Mouse (Mus musculus) heart, adult 18-20 months (tissue): ENCODE data around the gene Slc25a4. TPM values are rescaled to one million over a fixed set of nuclear protein-coding genes. Genes with fewer than 3 reads are reported as not detected.
"Not testable (repeated sequence)": the region's sequence is repeated elsewhere in the genome, so short reads cannot be mapped to it uniquely, and the experiment has no call there.

ENCODE experiments used
- DNase-seq, 2 experiments: peaks; one replicate each; pipeline ENCODE4 v3.0.0; 2021 to 2022; ENCODE audit warnings: mixed read lengths in 1 of 2
- long read RNA-seq, 2 experiments: library from polyadenylated mRNA; stranded (forward); transcript quantifications; one replicate each; pipeline ENCODE4 v2.0.0; 2021
- total RNA-seq, 2 experiments: library from RNA; stranded (reverse); gene quantifications; 2 replicates each; pipeline ENCODE4 v1.2.3; 2021

The Slc25a4 gene
- total RNA-seq: 1,000 to 10,000 TPM; 4,817 to 5,383 TPM
- long read RNA-seq, experiment 1, transcript Slc25a4-201 (4 exons, 1,925 nt): major isoform, 13,570 of 23,511 reads
- long read RNA-seq, experiment 1, partial matches to known transcripts: 9,913 of 23,511 reads
- long read RNA-seq, experiment 1, other reads (novel, unspliced or antisense): 26 of 23,511 reads
- long read RNA-seq, experiment 2, transcript Slc25a4-201 (4 exons, 1,925 nt): major isoform, 9,016 of 19,715 reads
- long read RNA-seq, experiment 2, partial matches to known transcripts: 10,676 of 19,715 reads
- long read RNA-seq, experiment 2, other reads (novel, unspliced or antisense): 22 of 19,715 reads

DNA sequence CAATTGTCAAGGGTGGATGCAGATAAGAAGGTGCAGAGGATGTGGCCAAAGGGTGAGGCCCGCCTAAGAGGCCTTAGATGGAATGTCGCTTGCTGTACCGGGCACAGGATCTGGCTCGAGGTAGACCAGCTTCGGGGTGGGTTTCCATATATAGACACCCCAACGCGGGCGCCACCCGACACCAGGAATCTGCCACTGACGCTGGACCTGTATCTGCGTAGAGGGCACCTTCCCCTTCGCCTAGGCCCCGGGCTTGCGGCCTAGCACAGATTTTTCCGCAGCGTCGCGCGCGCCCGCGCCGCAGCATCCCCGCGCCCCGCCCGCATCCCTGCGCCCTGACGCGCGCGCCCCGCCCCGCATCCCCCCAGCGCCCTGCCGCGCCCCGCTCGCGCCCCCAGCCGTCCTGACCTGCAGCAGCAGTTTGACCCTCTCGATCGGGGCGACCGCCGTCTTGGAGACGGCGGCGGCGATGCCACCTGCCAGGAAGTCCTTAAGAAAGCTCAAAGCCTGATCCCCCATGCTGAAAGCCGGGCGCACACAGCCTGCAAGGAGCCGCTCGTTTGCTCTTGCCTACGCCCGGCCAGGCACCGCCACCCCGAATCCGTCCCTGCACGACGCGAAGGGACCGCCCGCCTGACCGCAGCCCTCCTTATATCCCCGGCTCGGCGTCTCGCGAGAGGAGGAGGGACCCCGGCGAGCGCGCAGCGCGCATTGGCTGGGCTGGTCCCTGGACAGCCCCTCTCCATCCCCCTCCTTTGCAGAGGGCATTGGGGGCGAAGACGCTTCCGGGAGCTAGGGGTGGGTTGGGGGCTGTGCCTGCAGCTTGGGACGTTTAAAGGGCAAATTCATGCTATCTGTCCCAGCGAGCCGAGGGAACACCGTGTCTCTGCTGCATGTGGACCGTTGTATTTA, at the start of gene Slc25a4:
TSS of gene Slc25a4 (minus strand) at position 881 of the 912 bp plus-strand sequence.
- DNase-seq: peak; percentile 98

DNA sequence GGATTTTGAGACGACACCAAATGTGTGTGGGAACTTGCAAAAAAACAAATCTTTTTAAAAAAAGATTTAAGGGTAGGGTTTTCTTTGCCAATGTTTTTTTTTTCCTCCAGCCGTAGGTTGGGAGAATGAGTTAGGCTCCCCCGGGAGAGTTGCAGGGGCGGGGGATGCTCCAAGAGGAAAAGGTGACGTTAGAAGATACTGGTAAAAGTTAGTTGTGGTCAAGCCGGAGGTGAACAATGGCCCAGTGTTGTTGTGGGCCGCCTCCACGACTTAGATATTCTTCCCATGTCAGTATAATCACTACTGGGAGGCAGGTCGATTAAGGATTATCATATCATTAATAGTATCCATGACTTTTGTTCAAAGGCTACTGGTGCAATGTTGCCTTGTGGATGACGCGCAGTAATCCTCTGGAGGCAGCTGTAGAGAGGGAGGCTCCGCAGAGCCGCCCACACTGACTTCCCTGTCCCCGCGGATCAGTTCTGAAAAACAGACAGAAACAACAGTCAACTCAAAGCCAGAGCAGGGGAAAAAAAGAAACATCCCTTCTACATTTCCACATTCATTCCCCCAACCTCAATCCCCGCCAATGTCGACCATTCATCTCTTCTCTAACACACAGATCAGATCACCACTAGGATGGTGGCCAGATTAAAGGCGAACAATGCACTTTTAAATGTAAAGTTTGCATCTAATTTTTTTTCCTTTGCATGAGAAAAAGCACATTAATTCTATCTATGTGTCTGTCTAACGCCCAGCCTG, 47.0 kb upstream of the Slc25a4 start:
- DNase-seq: no peak

DNA sequence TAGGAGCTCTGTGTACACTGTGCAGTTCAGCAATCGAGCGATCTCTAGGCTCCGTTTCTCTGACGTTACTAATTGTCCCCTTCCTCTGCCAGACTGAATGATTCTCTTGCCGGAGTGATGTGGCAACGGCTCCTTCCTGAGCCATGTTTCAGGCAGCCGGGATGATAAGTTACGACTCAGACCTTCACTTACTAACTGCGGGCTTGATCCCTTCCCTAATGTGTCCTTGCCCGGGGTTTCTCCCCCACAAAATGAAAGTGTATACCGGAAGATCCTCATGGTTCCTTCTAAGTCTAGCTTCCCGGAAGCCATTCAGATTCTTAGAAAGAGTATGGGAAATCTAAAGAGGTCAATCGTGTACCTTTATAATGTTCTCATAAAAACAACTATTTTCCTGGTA, 41.4 kb upstream of the Slc25a4 start:
- DNase-seq: no peak

DNA sequence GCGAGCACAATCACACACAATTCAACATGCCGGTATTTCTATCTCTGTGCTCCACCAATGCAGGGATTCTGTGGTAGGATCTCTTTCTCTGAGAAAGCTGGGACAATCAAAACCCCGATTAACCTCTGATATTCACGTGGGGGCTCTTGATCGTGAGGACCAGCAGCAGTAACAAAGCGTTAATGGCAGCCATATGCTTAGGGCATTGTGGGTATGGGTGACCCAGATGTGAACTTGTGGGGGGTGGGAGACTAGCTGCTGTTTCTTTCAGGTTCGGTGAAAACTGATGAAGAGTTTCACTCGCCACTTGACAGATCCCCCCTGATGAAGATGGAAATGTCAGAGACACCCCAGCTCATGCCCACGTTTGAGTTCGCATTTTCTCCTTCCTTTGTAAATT, 40.5 kb upstream of the Slc25a4 start:
- DNase-seq: no peak

DNA sequence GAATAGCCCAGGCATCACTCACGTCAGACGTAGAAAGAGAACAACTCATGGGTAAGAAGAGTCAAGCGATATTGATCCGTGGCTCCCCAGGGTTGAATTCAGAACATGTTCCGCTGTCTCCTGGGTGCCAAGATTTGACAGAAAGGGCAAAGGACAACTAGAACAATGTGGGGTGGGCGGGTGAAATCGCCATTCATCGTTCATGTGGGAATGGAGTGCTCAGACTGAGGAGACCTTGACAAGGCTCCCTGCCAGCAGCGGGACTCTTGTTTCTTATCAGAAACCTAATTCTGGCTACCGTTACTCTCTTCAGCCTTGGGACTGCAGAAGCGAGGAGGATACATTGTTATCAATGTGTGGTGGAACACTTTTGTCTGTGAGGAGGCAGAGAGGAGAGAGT, 35.3 kb upstream of the Slc25a4 start:
- peak in 1 of 2 experiments; percentile 17 for DNase-seq

DNA sequence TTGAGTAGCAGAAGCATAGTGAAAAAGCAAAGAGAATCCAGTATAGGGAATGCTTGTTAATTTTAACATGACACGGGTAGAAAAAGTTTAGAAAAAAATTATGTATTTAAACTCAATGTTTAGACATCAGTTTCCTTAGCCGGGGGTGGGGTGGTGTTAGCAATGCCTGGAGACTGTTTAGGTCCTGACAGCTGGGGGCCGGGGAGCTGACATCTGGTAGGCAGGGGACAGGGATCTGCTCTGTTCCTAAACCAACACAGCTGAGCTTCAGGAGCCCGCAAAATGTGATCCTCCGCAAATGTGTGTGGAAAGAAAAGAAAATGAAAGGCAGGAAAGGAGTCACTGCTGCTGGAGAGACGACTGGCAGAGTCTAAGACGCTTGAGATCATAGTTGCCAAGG, 31.9 kb upstream of the Slc25a4 start:
- no peak for DNase-seq

DNA sequence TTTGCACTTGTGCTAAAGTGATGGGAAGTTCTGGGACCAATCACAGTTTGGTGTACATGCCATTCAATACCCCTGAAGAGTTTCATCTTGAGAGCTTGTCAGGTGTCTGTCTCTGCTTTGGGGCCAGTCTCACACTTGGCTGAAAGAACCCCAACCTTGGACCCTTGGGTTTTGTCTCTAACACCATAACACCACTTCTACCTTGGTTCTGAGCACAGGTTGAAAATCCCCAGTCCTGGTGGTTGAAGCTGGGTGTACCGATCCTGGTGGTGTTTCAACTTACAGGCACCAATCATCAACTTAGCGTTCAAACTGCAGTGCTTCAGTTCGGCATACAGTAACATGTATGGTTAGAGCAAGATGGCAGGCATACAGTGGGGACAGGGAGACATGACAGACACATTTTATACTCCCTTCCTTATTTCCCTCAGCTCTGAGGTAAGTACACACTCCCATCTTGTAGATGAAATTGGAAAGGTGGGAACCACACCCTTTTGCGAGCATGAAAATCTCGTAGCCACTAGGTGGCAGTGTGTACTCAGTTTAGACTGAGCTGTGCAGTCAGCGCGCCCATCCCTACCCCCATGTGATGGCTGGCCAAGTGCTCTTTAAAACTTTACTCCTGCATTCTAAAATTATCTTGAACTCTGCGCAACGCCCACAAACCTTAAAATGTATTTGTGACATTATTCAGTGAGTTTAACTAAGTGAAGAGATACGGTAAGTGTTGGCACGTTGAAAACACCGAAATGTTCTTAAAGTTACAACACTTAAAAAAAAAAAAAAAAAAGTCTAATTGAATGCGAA, 30.7 kb upstream of the Slc25a4 start:
- peak; percentile 74 to 89 for DNase-seq

DNA sequence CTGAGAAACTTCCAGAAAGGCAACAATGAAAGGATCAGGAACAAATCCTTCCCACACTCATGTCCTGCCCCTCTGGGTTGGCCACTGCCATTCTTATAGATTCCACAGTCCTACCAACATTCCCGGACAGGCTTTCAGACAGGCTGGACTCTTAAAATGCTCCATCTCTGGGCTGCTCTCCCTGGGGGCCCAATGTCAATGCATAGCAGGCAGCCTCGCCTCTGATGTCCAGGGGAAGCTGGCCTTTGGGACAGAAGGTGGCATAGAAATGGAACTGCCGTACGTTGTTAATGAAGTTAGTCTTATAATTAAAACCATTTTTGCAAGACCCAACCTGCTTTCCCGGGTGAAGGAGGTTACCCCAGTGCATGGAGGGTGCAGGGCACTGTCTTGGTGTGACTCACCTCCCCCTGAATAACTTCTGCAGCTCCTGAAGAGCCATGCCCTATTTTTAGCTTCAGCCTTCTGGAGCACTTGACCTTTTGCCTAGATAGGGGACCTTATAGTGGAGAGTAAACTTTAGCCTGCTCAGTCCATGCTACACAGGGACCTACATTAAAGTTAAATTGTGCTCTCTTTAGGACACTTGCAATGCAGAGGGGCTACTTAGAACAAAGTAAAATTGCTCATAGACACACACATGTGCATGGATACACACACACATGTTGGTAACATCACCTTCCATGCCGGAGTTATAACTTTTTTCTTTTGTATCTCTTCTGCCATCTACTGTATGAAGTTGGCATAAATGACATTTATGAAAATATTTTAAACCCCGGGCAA, 25.5 kb upstream of the Slc25a4 start:
- peak; percentile 42 to 62 for DNase-seq

DNA sequence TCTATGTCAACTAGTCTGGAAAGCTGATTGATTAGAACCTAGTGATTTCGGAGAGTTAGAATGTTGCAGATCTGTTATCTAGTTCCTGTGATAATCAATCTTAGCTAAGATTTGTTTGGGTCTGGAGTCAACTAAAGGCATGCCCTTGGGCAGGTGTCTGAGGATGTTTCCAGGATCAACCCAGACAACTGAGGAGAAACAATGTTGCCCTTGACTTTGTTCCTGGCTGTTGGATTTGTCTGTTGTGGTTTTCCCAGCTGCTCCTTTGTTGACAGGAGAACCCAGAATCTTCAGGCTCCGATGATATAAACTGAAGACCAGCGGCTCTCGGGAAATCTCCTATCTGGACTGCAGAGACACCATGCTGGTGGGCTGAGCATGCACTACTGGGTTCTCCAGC, 23.7 kb upstream of the Slc25a4 start:
- DNase-seq: no peak

DNA sequence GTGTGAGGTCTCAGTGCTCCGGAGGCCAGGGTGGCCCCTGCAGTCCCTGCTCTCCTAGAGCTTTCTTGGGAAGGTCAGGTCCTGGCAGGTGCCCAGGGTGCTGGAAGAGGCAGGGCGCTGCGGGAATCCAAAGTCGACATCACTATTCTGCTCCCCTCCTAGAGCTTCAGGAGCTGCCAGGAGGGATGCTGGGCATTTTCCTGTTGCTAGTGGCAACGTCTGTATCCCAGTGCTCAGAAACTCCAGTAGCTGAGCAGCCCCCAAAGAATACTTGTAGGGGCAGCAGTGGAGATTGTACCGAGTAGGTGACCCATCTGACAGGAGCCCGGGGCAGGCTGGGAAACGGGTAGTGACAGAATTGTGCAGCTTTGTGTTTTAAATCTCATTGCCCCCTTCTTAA, 21.7 kb upstream of the Slc25a4 start:
- no peak for DNase-seq

DNA sequence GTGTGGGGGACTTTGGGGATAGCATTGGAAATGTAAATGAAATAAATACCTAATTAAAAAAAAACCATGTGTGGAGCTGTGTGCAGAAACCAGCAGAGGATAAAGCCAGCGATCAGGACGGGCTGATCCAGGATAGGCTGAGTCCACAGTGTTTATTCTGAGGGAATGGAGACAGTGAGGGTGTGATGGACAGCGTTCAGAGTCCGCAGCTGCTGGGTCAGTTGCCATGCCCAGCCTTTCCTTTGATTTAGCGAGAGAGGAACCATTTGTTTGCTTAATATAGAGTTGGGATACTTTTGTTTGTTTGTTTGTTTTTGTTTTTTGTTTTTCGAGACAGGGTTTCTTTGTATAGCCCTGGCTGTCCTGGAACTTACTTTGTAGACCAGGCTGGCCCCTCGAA, 20.9 kb upstream of the Slc25a4 start:
- not testable (repeated sequence) for DNase-seq

DNA sequence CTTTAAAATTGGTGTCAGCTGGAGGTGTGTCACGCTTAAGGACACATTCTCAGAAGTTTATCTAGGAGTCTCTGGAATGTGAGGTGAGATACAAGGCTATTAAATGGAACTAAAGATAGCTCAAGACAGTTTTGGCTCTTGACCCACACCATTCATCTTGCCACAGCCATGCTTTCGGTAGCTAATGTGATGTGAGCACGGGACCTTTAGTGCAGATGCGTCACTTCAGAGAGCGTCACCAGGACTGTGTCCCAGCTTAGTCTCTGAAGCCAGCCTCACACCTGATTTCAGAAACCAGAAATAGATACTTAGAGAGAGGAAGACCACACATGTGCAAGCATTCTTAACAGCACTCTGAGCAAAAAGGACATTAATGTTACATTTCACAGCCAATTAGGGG, 15.5 kb upstream of the Slc25a4 start:
- peak; percentile 41 to 58 for DNase-seq

DNA sequence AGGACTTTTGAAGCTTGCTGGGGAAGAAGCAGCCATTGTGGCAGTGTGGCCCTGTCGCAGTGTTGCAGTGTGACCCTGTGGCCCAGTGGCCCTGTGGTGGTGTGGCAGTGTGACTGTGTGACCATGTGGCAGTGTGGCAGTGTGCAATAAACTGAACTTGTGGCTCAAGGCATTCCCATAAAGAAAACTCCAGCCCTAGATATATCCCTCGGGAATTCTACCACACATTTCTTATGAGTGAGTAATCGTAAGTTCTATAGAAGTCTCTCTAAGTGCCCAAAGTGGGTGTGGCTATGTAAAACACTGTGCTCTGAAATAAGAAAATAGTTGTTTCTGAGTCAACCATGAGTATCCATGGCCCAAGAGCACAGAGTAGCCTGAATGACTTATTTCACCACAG, 14.4 kb upstream of the Slc25a4 start:
- DNase-seq: no peak

DNA sequence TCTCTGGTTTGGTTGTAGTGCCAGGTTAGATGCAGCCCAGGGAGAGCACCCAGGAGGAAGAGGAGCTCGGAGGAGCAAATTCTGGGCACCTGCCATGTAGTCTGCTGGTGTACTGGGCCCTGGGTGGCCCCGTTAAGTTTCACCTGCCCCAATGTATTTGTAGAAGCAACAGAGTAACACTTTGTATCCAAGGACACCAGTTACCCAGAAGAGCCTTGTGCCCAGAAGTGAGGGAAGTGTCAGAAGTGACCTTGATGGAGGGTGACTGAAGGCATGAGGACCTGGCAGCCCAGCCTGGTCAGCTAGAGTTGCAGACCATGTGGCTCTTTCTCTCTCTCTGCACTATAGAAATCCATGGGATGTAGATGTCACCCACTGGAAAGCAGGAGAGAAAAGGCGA, 9.5 kb upstream of the Slc25a4 start:
- DNase-seq: peak; percentile 50 to 69

DNA sequence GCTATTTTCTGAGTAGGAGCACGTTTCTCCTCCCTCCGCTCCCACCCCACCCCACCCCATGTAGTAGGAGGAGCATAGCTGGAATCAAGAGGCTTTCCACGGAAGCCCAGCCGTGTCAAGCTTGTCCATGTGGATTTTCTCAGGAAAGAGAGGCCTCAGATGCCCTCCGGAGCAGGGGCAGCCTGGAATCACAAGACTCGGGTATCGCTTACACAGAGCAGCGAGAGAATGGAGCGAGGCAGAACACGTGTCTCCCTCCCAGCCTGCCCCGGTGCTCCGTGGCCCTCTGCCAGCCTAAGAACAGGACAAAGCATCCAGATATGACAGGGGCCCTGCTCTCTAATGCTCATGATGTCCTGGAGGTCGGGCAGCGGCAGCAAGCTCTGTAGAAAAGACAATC, 5.8 kb upstream of the Slc25a4 start:
- peak; percentile 87 to 91 for DNase-seq

DNA sequence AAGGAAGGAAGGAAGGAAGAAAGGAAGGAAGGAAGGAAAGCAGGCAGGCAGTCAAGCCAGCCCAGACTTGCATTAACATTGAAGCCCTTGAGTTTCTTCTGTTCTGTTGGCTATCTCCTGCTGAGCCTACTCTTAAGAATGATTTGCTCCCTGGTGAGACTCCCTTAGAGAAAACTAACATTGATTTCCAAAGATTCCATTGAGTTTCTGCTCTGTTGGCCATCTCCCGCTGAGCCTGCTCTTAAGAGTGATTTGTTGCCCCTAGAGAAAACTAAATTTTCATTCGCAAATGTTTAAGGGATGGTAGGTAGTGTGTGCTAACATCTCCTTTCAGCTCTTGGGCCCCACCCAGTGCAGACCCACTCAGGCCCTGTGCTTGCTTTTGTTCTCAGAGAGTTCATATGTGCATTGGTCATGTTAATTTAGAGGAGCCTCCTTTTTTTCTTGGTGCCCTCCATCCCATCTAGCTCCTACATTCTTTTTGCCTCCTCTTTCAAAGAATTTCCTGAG, 2.9 kb upstream of the Slc25a4 start:
- no peak for DNase-seq

DNA sequence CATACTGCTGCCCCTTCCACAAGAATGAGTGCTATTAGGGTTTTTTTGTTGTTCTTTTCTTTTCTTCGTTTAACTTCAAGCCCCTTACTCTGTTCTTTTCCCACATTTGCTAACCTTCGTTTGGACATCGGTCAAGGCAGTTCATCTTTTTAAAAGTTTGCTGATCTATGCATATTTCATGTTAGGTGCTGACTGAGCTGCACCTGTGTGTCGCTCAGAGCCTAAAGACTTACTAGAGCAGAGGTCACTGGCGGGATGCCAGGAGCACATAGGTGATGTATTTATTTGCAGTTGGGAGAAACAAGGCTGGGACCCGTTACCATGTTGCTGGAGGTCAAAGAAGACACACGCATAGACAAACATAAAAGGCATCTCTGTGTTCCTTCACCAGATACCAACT, 1.1 kb upstream of the Slc25a4 start:
- DNase-seq: peak in 1 of 2 experiments; percentile 65

DNA sequence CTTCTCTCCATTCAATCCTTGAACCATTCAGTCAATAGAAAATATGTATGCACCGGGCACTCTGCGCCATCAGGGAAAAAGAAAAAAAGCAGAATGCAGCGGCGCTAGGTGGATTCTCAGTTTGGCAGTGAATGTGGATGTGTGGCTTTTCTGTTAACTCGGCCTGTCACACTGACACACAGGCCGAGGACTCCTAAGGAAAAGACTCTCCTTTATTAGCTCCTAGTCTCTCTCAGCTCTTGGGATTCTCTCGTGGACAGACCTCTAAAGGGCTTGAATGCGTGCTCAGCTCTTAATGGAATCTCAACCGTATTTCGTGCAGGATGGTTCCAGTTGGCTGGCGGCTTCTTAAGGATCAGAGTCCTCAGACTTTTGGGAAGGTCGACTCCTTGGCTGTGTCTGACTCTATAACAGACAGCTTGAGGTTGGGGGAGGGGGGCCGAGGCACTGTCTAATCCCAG, 557 bp upstream of the Slc25a4 start:
- DNase-seq: no peak

DNA sequence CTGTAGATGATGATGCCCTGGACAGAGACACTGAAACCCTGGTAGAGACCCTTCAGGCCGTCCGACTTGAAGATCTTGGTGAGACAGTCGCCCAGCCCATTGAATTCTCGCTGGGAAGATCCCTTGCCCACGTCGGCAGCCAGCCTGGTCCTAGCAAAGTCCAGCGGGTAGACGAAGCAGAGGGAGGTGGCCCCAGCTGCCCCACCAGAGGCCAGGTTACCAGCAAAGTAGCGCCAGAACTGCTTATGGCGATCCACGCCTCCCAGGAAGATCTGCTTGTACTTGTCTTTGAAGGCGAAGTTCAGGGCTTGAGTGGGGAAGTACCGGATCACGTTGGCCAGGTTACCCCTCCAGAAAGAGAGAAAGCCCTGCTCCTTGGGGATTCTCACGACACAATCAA, 2.0 kb downstream of the Slc25a4 start:
- peak in 1 of 2 experiments; percentile 47 for DNase-seq

DNA sequence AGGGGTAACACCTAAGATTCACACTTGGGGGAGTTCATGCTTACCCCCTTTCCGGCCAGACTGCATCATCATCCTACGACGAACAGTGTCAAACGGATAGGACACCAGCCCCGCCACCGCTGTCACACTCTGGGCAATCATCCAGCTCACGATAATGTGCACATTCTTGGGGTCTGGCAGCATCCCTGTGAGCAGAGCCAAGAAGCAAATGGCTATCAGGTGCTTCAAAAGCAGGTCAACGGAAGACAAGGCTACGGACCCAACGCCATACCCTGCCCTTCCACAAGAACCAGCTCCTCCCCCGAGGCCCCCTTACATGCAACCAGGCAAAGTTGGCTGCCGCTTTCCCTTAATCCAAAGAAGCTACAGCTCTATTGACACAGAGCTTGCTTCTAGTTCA, 2.7 kb downstream of the Slc25a4 start:
- peak; percentile 83 to 85 for DNase-seq

DNA sequence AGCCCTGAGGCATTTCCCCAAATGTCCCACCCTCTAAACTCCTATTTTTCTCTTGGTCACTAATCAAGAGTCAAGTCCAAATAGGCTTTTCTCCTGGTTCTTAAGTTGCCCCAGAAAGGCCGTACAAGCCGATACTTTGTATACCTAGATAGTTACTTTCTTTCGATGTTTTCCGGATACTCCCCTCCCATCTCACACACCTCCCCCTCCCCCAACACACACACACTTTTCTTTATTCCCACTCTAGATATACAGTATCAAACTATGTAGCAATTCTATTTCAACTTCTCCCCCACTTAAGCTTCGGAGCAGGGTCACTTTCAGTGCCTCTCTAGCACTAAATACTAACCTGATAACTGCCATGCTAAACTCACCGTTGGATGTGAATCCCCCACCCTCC, 5.0 kb downstream of the Slc25a4 start:
- DNase-seq: no peak
